Mouse (Mus musculus) bone marrow, adult 2 months (tissue): ENCODE data around the gene Fcgrt.

ENCODE experiments used
- CTCF ChIP-seq: fragments of 200-500 bp; IDR thresholded peaks from 2 replicates; pipeline ENCODE4 v1.5.1; 2011; ENCODE audit warnings: low read length, control low read depth; ENCODE audit not compliant: control insufficient read depth, insufficient read depth
- POLR2A ChIP-seq: fragments of 200-500 bp; IDR thresholded peaks from 2 replicates; pipeline ENCODE4 v1.6.1; 2011; ENCODE audit warnings: low read depth, mild to moderate bottlenecking, control low read depth, low read length, borderline replicate concordance; ENCODE audit not compliant: control insufficient read depth

DNA sequence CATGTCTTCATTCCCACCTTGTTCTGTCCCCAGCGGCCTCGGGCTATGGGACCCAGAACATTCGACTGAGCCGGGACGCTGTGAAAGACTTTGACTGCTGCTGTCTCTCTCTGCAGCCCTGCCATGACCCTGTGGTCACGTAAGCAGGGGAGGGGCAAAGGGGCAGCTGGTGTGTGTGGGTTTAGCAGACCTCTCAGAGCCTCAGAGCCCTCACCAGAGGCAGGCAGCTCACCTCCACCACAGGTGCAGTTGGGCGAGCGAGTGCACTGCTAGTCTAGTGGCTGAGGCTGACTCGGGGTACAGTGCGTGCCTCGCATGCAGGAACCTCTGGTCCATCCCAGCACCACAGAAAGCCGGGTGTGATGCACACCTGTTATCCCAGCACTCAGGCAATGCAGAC lies 29.7 kb downstream of the Fcgrt start:
- TF ChIP-seq POLR2A (no peak), CTCF (no peak)
